In genomic region chr11:106664691-106665090, GRCm38 (mm10) we compare ENCODE assay signal across 16 mouse cellular contexts. TPM values are rescaled to one million over a fixed set of nuclear protein-coding genes. Genes with fewer than 3 reads are reported as not detected.
A peak's percentile ranks its signal among the peaks of the same experiment; 100 is the strongest.
DNase-seq lines count a peak whose midpoint lies in the region; ATAC-seq and TF ChIP-seq lines count a peak whose summit lies in the region.
"Had no signal": no experiment of that assay in that cellular context is flagged by ENCODE, and none has a peak within 500 bp of the region (broad histone marks: within the 10 kb centered on the region; RNA-seq: fewer than 3 reads in every experiment).

No protein-coding gene starts in this region.

- no peak for ATAC-seq in forebrain, embryonic 13.5 days
- ATAC-seq in heart, embryonic 16.5 days (replicated peaks; ENCODE audit: extremely low read depth, insufficient read depth, low FRiP score): no peak
- ATAC-seq: liver, embryonic 12.5 days; midbrain, embryonic 16.5 days had no signal

- DNase-seq in forebrain, embryonic 10.5 days (ENCODE audit: extremely low spot score, low spot score): no peak
- DNase-seq in heart, postnatal 36 days: no peak
- DNase-seq in spleen, adult 2 months (ENCODE audit: low read depth in 1 of 2, low spot score in 2 of 2): no peak
- DNase-seq in spleen, postnatal 10 days (ENCODE audit: low spot score in 2 of 2): no peak
- no peak for DNase-seq in cerebellum, adult 8-10 months
- no peak for DNase-seq in right cerebral cortex, postnatal 36 days (ENCODE audit: low spot score in 2 of 2)
- DNase-seq: cerebellum, adult 9-10 months; gastrocnemius, postnatal 36 days; left cerebral cortex, postnatal 4 days had no signal

- TF ChIP-seq CTCF in spleen, adult 2 months (IDR thresholded peaks at IDR 0.05; ENCODE audit: extremely low read depth, insufficient read depth, insufficient read length, insufficient replicate concordance): no peak

- H3K27me3 ChIP-seq in forebrain, embryonic 10.5 days (ENCODE audit: poor library complexity, severe bottlenecking): no peaks in the 10 kb centered on the region
- H3K27me3 ChIP-seq in forebrain, embryonic 13.5 days: no peaks in the 10 kb centered on the region
- H3K27me3 ChIP-seq in heart, embryonic 16.5 days (ENCODE audit: control insufficient read depth, insufficient read depth, low read length): no peaks in the 10 kb centered on the region
- no peaks in the 10 kb centered on the region for H3K27me3 ChIP-seq in spleen, adult 2 months (ENCODE audit: control insufficient read depth, insufficient read depth, low read length)
- H3K27me3 ChIP-seq: hindbrain, embryonic 13.5 days; kidney, embryonic 15.5 days; liver, embryonic 12.5 days; stomach, embryonic 15.5 days had no signal

- 85% methylated on average over 8 of the region's 8 CpGs for WGBS in forebrain, embryonic 10.5 days
- 70% methylated on average over 8 of the region's 8 CpGs for WGBS in forebrain, embryonic 13.5 days
- WGBS in heart, embryonic 16.5 days: 75% methylated on average over 8 of the region's 8 CpGs
- 76% methylated on average over 8 of the region's 8 CpGs for WGBS in spleen, adult 2 months

- no peaks in the 10 kb centered on the region for H3K9me3 ChIP-seq in forebrain, embryonic 10.5 days
- no peaks in the 10 kb centered on the region for H3K9me3 ChIP-seq in forebrain, embryonic 13.5 days (replicated peaks)
- H3K9me3 ChIP-seq in heart, embryonic 16.5 days (replicated peaks; ENCODE audit: control insufficient read depth, low read length): no peaks in the 10 kb centered on the region
- H3K9me3 ChIP-seq: hindbrain, embryonic 13.5 days; kidney, embryonic 15.5 days; liver, embryonic 12.5 days; stomach, embryonic 15.5 days had no signal

- H3K9ac ChIP-seq in forebrain, embryonic 13.5 days: no peak overlapping the region
- H3K9ac ChIP-seq in heart, embryonic 16.5 days (ENCODE audit: low read length): no peak overlapping the region
- H3K9ac ChIP-seq: hindbrain, embryonic 13.5 days; kidney, embryonic 15.5 days; liver, embryonic 12.5 days; stomach, embryonic 15.5 days had no signal

- peaks cover 45% of the 10 kb centered on the region for H3K4me1 ChIP-seq in forebrain, embryonic 10.5 days
- peaks cover 27% of the 10 kb centered on the region for H3K4me1 ChIP-seq in forebrain, embryonic 13.5 days
- peaks cover 21% of the 10 kb centered on the region for H3K4me1 ChIP-seq in heart, embryonic 16.5 days (ENCODE audit: control insufficient read depth, insufficient read depth, low read length)
- H3K4me1 ChIP-seq in spleen, adult 2 months (ENCODE audit: control insufficient read depth, insufficient read depth, insufficient read length): peaks cover 62% of the 10 kb centered on the region

- intact Hi-C loops in heart, postnatal 36 days (cut with DNase I): loop anchor here (1.0 kb wide), 1 partner anchor 9 kb away; no protein-coding TSS in a partner anchor

- TF ChIP-seq POLR2A in spleen, adult 2 months (IDR thresholded peaks at IDR 0.05; ENCODE audit: low read depth, low read length): no peak

- 0 out of 2 replicates have a peak overlapping the region, but pooled peaks have one; percentile 37 for H3K27ac ChIP-seq in forebrain, embryonic 10.5 days
- H3K27ac ChIP-seq in forebrain, embryonic 13.5 days: no peak overlapping the region
- H3K27ac ChIP-seq in heart, embryonic 16.5 days (ENCODE audit: low read length): peak overlapping the region; percentile 2; the same call in 1 of the 2 replicates
- peak overlapping the region; percentile 73 for H3K27ac ChIP-seq in spleen, adult 2 months (ENCODE audit: insufficient read depth, low read length)
- H3K27ac ChIP-seq: hindbrain, embryonic 13.5 days; liver, embryonic 12.5 days had no signal

- no peak overlapping the region for H3K4me2 ChIP-seq in forebrain, embryonic 13.5 days
- H3K4me2 ChIP-seq in heart, embryonic 16.5 days (ENCODE audit: low read depth, low read length): no peak overlapping the region
- H3K4me2 ChIP-seq: hindbrain, embryonic 13.5 days; kidney, embryonic 15.5 days; liver, embryonic 12.5 days; stomach, embryonic 15.5 days had no signal

- H3K36me3 ChIP-seq in forebrain, embryonic 10.5 days (replicated peaks): no peaks in the 10 kb centered on the region
- H3K36me3 ChIP-seq in forebrain, embryonic 13.5 days (ENCODE audit: poor library complexity, severe bottlenecking): no peaks in the 10 kb centered on the region
- H3K36me3 ChIP-seq in heart, embryonic 16.5 days (ENCODE audit: control insufficient read depth, insufficient read depth): peaks cover 3% of the 10 kb centered on the region; the same call in 1 of the 2 replicates
- peaks cover 20% of the 10 kb centered on the region for H3K36me3 ChIP-seq in spleen, adult 2 months (ENCODE audit: control insufficient read depth, insufficient read depth, low read length)
- H3K36me3 ChIP-seq: hindbrain, embryonic 13.5 days; kidney, embryonic 15.5 days; liver, embryonic 12.5 days; stomach, embryonic 15.5 days had no signal

- H3K4me3 ChIP-seq in forebrain, embryonic 10.5 days: no peak overlapping the region
- no peak overlapping the region for H3K4me3 ChIP-seq in forebrain, embryonic 13.5 days
- H3K4me3 ChIP-seq in heart, embryonic 16.5 days (ENCODE audit: low read length): no peak overlapping the region
- no peak overlapping the region for H3K4me3 ChIP-seq in spleen, adult 2 months (ENCODE audit: extremely low read depth, insufficient read depth, insufficient read length)
- H3K4me3 ChIP-seq: hindbrain, embryonic 13.5 days; kidney, embryonic 15.5 days; liver, embryonic 12.5 days; stomach, embryonic 15.5 days had no signal

RNA-seq across cellular contexts. Expression of gene Tex2, which starts 51.5 kb away (rescaled TPM):
- polyA plus RNA-seq in forebrain, embryonic 10.5 days (2016; fragmentation: Nextera tagmentation; extraction: Ambion mirVana): 6.2 and 6.4 TPM in 2 replicates
- polyA plus RNA-seq in forebrain, embryonic 13.5 days (2015; fragmentation: Nextera tagmentation; extraction: Ambion mirVana): 9.6 and 10.7 TPM in 2 replicates
- polyA plus RNA-seq in heart, embryonic 16.5 days (2015; fragmentation: Nextera tagmentation; extraction: Ambion mirVana): 14.2 and 15.0 TPM in 2 replicates
- total RNA-seq in heart, postnatal 36 days (2021): 10 to 100 TPM; 40.1 to 42.1 TPM
- 5.8 and 6.6 TPM in 2 replicates for polyA plus RNA-seq in spleen, adult 2 months (2012; rRNA removed)
